Mouse (Mus musculus) stomach, postnatal 0 days (tissue): ENCODE data around the gene Pla2g4b.

Source experiments
- CTCF ChIP-seq: IDR thresholded peaks from 2 replicates; pipeline ENCODE4 v1.5.1; 2016; ENCODE audit warnings: antibody characterized with exemption, low read depth, mild to moderate bottlenecking, moderate library complexity
- EP300 ChIP-seq: optimal IDR thresholded peaks from 2 replicates; pipeline ENCODE3; 2016; ENCODE audit warnings: antibody characterized with exemption

- TF ChIP-seq EP300 (no peak), CTCF (no peak)
These were observed 24.5 kb upstream of the Pla2g4b start for GRCm38 (mm10) chr2:120008672-120009071.
